Mouse (Mus musculus): ENCODE results near the gene Vps13c.

- TF ChIP-seq CTCF (IDR thresholded peaks at IDR 0.05; ENCODE audit: insufficient read depth, low read depth, low read length) (no peak), POLR2A (IDR thresholded peaks at IDR 0.05; ENCODE audit: insufficient read depth, low read depth, low read length) (no peak)
These were observed 38.1 kb downstream of the Vps13c start for GRCm38 (mm10) chr9:67878197-67878769.
